Mouse (Mus musculus): ENCODE measurements around the gene Stx5a.

Gene Stx5a

DNA sequence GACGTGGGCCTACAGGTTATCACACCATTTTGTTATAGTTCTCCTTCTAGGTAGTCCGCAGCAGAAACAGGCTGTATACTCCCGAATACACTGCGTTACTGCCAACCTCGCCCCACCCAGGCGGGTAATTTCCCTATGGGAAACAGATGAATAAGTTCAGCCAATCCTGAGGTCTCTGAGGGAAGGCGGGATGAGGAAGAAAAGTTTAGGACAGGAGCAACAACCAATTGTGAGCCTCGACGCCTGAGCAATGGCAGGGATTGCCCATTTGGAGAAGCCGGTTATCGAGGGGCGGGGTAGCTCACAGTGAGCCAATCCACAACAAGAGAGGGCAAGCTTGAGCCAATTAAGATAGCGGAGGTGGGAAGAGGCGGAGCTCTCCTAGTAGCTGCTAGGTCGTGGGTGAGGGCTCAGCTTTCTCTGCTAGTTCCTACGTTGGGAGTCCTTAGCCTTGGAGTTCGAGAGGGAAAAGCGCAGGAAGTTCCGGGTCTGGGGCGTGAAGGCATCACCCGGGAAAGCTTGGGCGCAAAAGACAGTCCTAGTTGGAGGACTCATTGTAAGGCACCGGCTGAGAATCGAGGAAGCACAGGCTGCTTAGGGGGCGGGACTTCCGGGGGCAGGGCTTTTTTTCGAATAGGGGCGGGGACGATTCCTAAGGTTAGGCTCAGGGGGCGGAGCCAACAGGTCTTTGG, 61.1 kb downstream of the Stx5a start, which contains the start of gene Zbtb3:
Gene Zbtb3, plus strand, starts transcription at position 426 of the 692 bp plus-strand sequence.
- DNase-seq (ENCODE audit: low spot score in 2 of 2), result peak; percentile 96 to 98

DNA sequence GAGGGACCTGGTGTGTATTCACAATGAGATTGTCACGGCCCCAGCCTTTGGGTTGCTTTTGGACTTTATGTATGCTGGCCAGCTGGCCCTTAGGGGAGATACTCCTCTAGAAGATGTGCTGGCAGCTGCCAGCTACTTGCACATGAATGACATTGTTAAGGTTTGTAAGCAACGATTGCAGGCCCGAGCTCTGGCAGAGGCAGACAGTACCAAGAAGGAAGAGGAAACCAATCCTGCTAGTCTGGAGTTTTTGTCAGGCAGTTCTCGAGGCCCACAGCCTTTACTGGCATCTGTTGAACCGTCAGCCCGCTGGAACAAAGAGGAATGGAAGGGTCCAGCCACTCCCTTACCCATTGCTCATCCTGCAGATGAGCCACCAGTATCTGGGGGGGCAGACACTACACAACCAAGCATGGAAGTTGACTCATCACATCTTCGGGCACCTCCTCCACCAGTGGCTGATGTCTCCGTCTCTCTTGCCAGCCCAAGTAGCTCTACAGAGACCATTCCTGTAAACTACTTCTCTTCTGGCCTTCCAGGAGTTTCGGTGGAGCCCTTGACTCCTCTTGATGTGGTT, 62.1 kb downstream of the Stx5a start:
- DNase-seq (ENCODE audit: low spot score in 2 of 2), result no peak

DNA sequence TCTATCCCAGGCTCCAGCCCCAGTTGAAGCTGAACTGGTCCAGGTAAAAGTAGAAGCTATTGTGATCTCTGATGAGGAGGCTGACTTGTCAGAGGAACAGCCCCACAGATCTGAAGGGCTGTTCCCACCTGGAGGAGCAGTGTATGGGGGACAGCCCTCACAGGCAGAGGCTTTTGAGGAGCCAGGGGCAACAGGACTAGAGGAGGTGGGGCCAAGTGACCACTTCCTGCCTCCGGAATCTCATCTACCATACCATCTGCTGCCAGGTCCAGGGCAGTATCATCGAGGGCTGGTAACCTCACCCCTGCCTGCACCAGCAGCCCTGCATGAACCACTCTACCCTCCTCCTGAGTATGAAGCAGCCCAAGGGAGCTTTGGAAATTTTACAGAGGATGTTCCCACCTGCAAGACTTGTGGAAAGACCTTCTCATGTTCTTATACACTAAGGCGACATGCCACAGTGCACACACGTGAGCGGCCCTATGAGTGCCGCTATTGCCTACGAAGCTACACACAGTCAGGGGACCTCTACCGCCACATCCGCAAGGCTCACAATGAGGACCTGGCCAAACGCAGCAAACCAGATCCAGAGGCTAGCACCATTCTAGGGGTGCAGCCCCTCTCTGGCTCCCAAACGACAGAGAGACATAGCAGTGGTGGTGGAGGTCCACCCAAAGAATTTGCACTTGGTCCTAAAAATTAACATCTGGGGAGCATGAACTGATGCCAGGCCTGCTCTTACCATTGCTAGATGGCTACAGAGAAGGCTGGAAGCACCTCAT, 62.9 kb downstream of the Stx5a start:
- no peak for DNase-seq (ENCODE audit: low spot score in 2 of 2)

Measured in spleen, postnatal 36 days (tissue).